Mouse (Mus musculus) ES-Bruce4 (cell line): Measurements from ENCODE around the gene Tm6sf1.

Experiments used
- CTCF ChIP-seq: IDR thresholded peaks from one replicate; pipeline ENCODE4 v1.8.1; 2011; ENCODE audit warnings: low read depth, low read length
- EP300 ChIP-seq: IDR thresholded peaks from 2 replicates; pipeline ENCODE4 v1.6.1; 2011; ENCODE audit warnings: low read depth, low read length; ENCODE audit not compliant: insufficient read depth
- POLR2A ChIP-seq: IDR thresholded peaks from one replicate; pipeline ENCODE4 v1.8.1; 2011; ENCODE audit warnings: low read length; ENCODE audit not compliant: insufficient read depth

- TF ChIP-seq POLR2A (no peak), CTCF (no peak), EP300 (no peak)
These were observed 59.5 kb downstream of the Tm6sf1 start for GRCm38 (mm10) chr7:81918316-81918715.
